Mouse (Mus musculus) myocyte (in vitro differentiated cells): Measurements from ENCODE around the gene Stat6.

Experiments
- E2F4 ChIP-seq: IDR thresholded peaks from one replicate; pipeline ENCODE4 v1.6.1; 2011; ENCODE audit warnings: mild to moderate bottlenecking, control low read depth, moderate library complexity; ENCODE audit not compliant: insufficient read depth
- MAX ChIP-seq: IDR thresholded peaks from one replicate; pipeline ENCODE4 v1.6.1; 2011; ENCODE audit warnings: low read depth, mild to moderate bottlenecking, control low read depth
- MYOD1 ChIP-seq, 3 experiments: IDR thresholded peaks; one replicate each; pipeline ENCODE4 v1.6.1; 2011; ENCODE audit warnings: control low read depth in 2 of 3, low read depth in 2 of 3, mild to moderate bottlenecking in 2 of 3, moderate library complexity in 1 of 3; ENCODE audit not compliant: insufficient read length in 2 of 3, control insufficient read depth in 1 of 3
- POLR2A ChIP-seq: IDR thresholded peaks from one replicate; pipeline ENCODE4 v1.6.1; 2011; ENCODE audit warnings: low read depth, mild to moderate bottlenecking, control low read depth, moderate library complexity; ENCODE audit not compliant: insufficient read length

GRCm38 (mm10) chr10:127614236-127615033 lies 28.4 kb upstream of the Stat6 start:
- TF ChIP-seq E2F4 = no peak
- TF ChIP-seq MYOD1 (IDR thresholded peaks at IDR 0.05; ENCODE audit: control insufficient read depth in 1 of 3, insufficient read length in 2 of 3, low read depth in 2 of 3) = no peak
- no peak for TF ChIP-seq POLR2A
- no peak for TF ChIP-seq MAX
